Mouse (Mus musculus) erythroid progenitor cell, adult 5-6 weeks (primary cell): ENCODE data around the gene Orai1. TPM values are rescaled to one million over a fixed set of nuclear protein-coding genes. Genes with fewer than 3 reads are reported as not detected.
"Not testable (repeated sequence)": the region's sequence is repeated elsewhere in the genome, so short reads cannot be mapped to it uniquely, and the experiment has no call there.

ENCODE experiments used
- ATAC-seq: replicated peaks from 2 replicates; pipeline ENCODE4 v1.8.0; 2016; ENCODE audit warnings: moderate number of reproducible peaks, mild to moderate bottlenecking, moderate TSS enrichment, inconsistent platforms; ENCODE audit not compliant: poor library complexity, low FRiP score, severe bottlenecking
- total RNA-seq, 2 experiments: library from RNA; stranded (forward) in 1 of 2; stranded (reverse) in 1 of 2; fragments of 150-400 nt in 1 of 2; fragments of 186-747, 209-891 nt in 1 of 2; gene quantifications; 2 replicates each; pipeline versions ENCODE4 v1.2.3 to v1.2.4; 2015 to 2017; ENCODE audit warnings: low replicate concordance in 2 of 2

Gene Orai1
- total RNA-seq, 2 experiments from 2014 or later, result 3.5 to 24.3 TPM

DNA sequence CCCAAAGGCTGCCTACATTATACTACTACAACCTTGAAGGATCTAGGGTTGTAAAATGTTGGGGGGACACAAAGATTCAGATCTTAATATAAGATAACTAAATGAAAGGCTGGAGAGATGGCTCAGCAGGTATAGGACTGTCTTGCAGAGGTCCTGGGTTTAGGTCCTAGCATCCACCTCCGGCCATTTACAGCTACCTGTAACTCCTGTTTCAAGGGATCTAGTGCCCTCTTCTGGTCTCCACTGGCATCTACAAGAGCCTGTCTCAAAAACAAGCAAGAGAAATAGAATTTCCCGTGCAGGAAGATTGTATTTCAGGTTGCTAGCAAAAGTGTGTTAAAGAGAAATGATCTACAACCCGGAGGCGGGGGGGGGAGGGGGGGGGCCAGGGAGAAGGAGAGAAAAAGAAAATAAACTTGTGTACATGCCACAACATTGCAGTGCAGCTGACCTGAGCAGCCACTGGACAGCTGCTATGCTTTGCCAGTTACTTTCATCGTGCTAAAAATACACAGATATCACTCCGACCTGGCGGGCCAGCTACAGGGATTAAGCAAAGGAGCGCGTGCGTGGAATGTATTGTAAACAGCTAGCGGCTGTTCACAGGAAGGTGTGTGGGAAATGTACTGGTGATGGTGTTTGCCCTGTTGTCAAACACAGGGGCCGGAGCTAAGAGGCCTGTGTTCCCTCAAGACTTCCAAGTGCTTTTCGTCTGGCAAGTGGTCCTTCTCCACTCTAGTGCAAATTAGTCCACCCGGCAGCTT, 45.1 kb downstream of the Orai1 start:
- no peak for ATAC-seq

DNA sequence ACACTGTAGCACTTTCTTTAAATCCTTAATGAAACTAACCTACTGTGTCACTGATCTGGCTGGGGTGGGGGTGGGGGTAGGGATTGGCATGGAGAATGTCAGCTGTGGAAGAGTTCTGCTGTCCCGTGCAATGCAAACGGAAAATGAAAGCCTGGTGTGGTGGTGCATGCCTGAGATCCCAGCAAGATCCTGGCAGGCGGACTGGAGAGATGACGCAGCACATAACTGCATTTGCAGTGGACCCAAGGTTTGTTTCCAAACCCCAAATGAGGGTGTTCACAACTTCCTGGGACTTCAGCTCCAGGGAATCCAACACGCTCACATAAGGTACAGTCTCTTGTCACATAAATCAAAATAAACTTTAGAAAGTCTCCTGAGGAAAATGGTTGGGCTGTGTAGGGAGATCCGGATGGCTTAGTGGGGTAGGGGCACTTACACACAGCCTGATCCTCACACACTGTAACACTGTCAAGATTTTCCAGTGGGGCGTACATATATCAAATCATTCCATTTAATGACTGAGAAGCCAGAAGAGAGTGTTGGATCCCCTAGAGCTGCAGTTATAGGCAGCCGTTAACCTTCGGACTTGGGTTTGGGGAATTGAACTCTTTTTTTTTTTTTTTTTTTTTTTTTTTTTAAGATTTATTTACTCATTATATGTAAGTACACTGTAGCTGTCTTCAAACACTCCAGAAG, 46.0 kb downstream of the Orai1 start:
- no peak for ATAC-seq

DNA sequence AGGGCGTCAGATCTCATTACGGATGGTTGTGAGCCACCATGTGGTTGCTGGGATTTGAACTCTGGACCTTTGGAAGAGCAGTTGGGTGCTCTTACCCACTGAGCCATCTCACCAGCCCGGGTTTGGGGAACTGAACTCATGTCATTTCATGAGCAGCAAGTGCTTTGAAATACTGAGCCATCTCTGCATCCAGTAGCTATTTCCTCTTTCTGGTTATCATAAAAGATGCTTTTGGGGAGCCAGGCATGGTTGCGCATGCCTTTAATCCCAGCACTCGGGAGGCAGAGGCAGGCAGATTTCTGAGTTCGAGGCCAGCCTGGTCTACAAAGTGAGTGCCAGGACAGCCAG, 46.5 kb downstream of the Orai1 start:
- ATAC-seq, result not testable (repeated sequence)

DNA sequence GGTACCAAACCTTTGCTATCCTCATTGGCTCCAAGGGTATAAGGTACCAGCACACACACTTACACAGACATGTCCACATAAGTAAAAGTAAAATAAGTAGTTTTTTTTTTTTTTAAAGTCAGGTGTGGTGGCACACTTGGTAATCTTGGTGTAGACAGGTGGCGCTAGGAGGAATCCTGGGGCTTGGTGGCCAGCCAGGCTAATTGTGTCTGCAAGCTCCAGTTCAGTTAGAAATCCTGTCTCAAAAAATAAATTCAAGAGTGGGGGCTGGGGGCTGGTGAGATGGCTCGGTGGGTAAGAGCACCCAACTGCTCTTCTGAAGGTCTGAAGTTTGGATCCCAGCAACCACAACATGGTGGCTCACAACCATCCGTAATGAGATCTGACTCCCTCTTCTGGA, 48.3 kb downstream of the Orai1 start:
- no peak for ATAC-seq

DNA sequence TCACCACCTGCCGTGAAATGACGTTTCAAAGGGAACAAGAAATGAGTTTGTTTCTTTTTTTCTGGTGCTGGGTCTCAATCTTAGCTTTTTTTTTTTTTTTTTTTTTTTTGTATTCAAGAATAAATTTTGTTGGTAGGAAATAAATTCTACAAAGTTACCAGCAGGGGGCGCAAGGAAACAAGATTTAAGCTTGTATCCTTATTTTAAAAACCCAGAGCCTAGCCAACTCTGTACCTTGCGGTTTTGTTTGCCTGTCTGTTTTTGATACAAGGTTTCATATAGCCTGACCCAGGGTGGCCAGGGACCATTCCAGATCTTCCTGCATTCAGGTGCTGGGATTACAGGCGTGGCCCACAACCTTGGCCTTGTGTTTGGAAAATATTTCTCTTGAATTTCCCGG, 49.3 kb downstream of the Orai1 start:
- ATAC-seq, result peak; percentile 45

DNA sequence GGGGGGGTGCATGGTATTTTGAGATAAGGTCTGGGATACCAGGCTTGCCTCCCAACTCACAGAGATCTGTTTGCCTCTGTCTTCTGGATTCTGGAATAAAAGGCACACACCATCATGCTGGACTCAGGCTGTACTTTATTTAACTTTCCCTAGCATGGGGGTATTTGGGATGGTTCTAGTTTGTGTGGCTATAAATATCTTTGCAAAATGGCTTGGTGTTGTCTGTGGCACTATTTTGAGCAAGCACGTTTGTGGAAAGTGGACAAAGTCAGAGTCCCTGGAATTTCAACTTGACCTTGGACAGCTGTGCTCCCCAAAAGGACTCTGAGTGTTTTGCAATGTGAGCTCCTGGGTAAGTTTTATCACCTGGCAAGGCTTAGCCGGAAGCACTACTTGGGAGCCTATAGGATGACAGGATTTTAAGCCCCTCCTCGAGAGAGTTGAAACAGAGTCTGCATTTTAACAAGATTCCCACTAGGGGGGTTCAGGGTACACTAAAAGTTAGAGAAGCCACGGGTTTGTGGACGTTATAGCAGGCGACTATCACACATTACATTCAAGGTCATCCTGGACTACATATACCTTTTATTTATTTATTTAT, 52.6 kb downstream of the Orai1 start:
- ATAC-seq, result peak; percentile 94

DNA sequence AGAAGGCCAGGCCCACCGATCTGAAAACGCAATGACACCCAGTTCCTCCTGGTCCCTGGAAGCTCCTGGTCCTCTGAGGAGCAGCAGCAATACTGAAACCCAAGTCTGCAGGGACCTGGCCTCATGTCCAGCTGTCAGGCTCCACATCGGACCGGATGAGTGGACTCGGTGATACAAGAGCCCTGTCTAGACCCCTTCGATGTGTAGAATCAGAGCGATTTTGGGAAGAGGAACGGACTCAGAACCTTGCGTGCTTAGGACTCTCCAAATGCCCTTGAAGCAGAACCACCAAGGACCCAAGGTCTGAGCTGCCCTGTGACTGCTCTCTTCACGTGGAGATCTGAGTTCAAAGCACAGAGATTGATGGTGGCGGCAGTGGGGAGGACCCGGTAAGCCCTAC, 53.2 kb downstream of the Orai1 start, which contains the start of gene Tmem120b:
Gene Tmem120b, plus strand, starts transcription at position 301 of the 400 bp plus-strand sequence.
- no peak for ATAC-seq

DNA sequence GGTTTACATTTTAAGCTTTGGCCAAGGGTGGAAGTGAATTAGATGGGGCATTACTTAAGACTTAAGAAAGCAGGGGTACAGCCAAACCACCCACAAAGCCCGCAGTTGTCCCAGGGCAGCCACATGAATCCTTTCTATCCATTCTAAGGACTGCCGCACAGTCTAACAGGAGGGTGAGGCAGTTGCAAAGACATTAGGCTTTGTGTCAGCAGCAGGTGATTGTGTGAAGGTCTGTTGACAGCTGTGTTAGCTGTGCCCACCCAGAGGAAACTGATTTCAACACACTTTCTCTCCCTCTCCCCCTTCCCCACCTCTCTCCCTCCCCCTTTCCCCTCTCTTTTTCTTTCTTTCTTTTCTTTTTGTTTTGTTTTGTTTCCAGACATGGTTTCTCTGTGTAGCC, 53.8 kb downstream of the Orai1 start:
- ATAC-seq, result no peak

DNA sequence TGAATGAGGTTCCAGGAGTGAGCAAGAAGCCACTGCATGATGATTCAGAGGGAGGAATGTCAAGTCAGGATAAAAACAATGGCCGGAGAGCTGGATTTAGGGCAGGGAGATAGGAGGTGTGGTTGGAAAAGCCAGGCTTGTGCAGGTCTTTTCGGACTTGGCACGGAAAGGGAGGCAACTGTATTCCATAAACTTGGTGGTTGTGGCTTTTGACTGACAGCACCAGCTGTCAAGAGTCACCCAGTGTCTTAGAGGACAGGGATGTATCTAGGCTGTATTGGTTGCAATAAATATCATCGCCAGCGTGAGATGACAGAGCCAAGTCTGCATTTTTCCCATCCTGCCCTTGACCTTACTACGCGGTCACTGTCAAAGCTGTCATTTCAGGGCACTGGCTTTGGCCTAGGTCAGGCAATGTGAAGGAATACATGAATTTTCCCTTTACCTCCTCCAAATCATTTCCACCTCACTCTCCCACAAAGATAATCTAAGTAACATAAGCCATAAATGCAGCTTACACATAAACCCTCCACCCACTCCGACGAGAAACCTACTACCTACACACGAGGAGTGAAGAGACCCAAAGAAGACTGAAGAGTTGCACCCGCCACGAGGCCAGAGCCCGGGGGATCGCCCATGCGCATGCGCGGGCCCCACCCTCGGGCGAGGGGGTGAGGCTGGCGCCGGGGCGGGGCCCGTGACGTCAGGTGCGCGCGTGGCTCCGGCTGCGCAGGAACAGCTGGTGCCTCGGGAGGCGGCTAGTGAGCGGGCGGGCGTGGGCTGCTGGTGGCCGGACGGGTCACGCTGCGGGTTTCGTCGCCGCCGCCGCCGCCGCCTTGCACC, 60.9 kb downstream of the Orai1 start:
- ATAC-seq, result peak; percentile 85

DNA sequence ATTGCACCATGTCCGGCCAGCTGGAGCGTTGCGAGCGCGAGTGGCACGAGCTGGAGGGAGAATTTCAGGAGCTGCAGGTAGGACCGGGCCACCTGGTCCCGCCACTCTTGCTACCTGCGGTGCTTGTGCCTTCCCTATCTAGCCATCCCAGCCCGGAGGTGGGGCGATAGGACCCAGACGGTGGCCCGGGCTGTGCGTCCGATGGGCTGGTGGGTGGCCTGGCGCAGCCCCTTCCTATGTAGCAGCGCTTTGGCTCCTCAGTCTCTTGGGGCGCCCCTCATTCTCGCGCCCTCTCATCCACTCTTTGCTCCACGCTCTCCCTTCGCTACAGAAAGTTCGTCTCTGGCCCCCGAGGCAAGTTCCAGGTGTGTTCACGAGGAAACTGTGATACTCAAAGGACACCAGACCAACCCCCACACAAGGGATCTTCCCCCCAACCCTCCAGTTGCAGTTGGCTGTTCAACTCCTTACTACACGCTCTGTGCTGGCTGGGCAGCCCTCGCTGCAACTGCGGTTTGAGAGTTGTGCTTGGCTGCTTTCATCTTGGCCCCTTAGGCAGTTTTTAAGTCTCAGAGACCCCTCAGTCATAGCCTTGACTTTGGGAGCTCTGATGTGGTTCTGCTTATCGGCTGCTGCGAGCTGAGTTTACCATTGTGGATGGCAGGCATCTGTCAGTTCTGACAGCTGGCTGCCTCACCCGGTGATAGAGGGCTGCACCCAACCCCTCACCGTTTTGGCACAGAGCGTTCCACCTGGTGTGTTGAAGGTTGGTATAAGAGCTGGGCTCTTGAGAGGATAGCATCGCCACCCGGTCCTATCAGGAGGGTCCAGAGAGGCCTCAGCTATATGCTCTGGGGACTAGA, 61.8 kb downstream of the Orai1 start:
- ATAC-seq, result peak; percentile 79

DNA sequence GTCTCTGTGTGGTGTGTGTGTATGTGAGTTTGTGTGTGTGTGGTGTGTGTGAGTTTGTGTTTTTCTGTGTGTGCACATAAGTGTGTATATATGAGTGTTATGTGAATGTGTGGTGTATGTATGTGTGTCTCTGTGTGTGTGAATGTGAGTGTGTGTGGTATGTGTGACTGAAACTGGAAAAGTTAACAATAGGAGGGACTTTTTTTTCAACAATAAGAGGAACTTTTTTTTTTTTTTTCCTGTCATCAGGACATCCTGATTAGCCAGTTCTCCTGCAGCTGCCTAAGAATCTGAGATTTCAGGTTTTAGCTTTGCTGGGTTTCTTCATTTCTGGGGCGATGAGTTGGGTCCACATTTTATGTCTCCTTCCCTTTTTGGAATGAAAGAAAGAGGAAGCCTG, 64.7 kb downstream of the Orai1 start:
- ATAC-seq, result no peak

DNA sequence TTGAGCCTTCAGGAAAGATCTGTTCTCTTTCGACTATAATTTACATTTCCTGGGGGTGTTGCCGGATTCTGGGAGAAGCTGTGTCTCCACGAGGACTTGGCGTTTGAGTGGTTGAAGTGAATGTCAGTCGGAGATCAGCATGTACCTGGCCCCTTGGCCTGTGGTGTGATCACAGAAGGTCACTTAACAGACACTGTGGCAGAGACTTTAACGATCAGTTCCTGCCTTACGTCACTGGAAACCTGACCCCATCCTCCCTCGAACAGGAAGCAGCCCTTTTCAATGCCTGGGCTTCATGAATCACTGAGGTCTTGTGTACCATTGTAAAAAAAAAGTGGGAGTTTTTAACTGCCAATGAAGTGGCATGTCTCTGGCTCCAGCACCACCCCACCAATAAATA, 65.2 kb downstream of the Orai1 start:
- ATAC-seq, result no peak

Other genes with a start within 250 kb of the Orai1 start
- gene Camkk2, start 235.7 kb upstream of the Orai1 start, total RNA-seq (2015; ENCODE audit: low replicate concordance), result 23.9 and 25.2 TPM in 2 replicates
- 27.9 and 38.0 TPM in 2 replicates for gene Camkk2, start 235.7 kb upstream of the Orai1 start, total RNA-seq (2017; ENCODE audit: low replicate concordance)
- 195 and 227 TPM in 2 replicates for gene Anapc5, start 193.7 kb upstream of the Orai1 start, total RNA-seq (2015; ENCODE audit: low replicate concordance)
- gene Anapc5, start 193.7 kb upstream of the Orai1 start, total RNA-seq (2017; ENCODE audit: low replicate concordance), result 271 and 364 TPM in 2 replicates
- gene Rnf34, start 165.0 kb upstream of the Orai1 start, total RNA-seq (2015; ENCODE audit: low replicate concordance), result 5.8 and 29.3 TPM in 2 replicates
- gene Rnf34, start 165.0 kb upstream of the Orai1 start, total RNA-seq (2017; ENCODE audit: low replicate concordance), result 7.6 and 10.4 TPM in 2 replicates
- gene Kdm2b, start 25.3 kb upstream of the Orai1 start, total RNA-seq (2015; ENCODE audit: low replicate concordance), result 7.5 and 13.0 TPM in 2 replicates
- 13.0 and 14.9 TPM in 2 replicates for gene Kdm2b, start 25.3 kb upstream of the Orai1 start, total RNA-seq (2017; ENCODE audit: low replicate concordance)
- gene Morn3, start 31.9 kb downstream of the Orai1 start, total RNA-seq (2015; ENCODE audit: low replicate concordance), result not detected in 2 replicates
- gene Morn3, start 31.9 kb downstream of the Orai1 start, total RNA-seq (2017; ENCODE audit: low replicate concordance), result not detected in 2 replicates
- 85.5 and 100 TPM in 2 replicates for gene Tmem120b, start 53.3 kb downstream of the Orai1 start, total RNA-seq (2015; ENCODE audit: low replicate concordance)
- 86.8 and 118 TPM in 2 replicates for gene Tmem120b, start 53.3 kb downstream of the Orai1 start, total RNA-seq (2017; ENCODE audit: low replicate concordance)
- gene Rhof, start 117.6 kb downstream of the Orai1 start, total RNA-seq (2015; ENCODE audit: low replicate concordance), result 1.7 and 3.2 TPM in 2 replicates
- 1.4 and 7.7 TPM in 2 replicates for gene Rhof, start 117.6 kb downstream of the Orai1 start, total RNA-seq (2017; ENCODE audit: low replicate concordance)
- 29.8 and 41.8 TPM in 2 replicates for gene Setd1b, start 127.1 kb downstream of the Orai1 start, total RNA-seq (2015; ENCODE audit: low replicate concordance)
- 20.2 and 23.0 TPM in 2 replicates for gene Setd1b, start 127.1 kb downstream of the Orai1 start, total RNA-seq (2017; ENCODE audit: low replicate concordance)
- 27.2 and 48.7 TPM in 2 replicates for gene Psmd9, start 154.3 kb downstream of the Orai1 start, total RNA-seq (2015; ENCODE audit: low replicate concordance)
- gene Psmd9, start 154.3 kb downstream of the Orai1 start, total RNA-seq (2017; ENCODE audit: low replicate concordance), result 52.2 and 63.8 TPM in 2 replicates
- gene Hpd, start 167.7 kb downstream of the Orai1 start, total RNA-seq (2015; ENCODE audit: low replicate concordance), result not detected in 2 replicates
- gene Hpd, start 167.7 kb downstream of the Orai1 start, total RNA-seq (2017; ENCODE audit: low replicate concordance), result not detected in 2 replicates
- gene Wdr66, start 237.0 kb downstream of the Orai1 start, total RNA-seq (2015; ENCODE audit: low replicate concordance), result 0.36 and 1.7 TPM in 2 replicates
- gene Wdr66, start 237.0 kb downstream of the Orai1 start, total RNA-seq (2017; ENCODE audit: low replicate concordance), result 0.51 TPM in 1 of 2 replicates, not detected in the other